Mouse (Mus musculus): ENCODE measurements at regions not wholly inside any gene's neighbourhood (a gene's known extent, or its start where the extent isn't known, plus 50 kb on each side); places are given as distances from the start of the nearest gene placed in this dataset.

GRCm38 (mm10) chr4:131354908-131355307 is 410.7 kb downstream of the Matn1 start:
- no peak for TF ChIP-seq E2F4 (IDR thresholded peaks at IDR 0.05; ENCODE audit: insufficient replicate concordance, low read depth, low read length)
- no peak for TF ChIP-seq CTCF (conservative IDR thresholded peaks at IDR 0.05 in 1 of 2, IDR thresholded peaks at IDR 0.05 in 1 of 2; ENCODE audit: low read depth in 2 of 2, low read length in 2 of 2)
- no peak for TF ChIP-seq MAFK (IDR thresholded peaks at IDR 0.05; ENCODE audit: insufficient replicate concordance, low read length)
- no peak for TF ChIP-seq CHD2 (IDR thresholded peaks at IDR 0.05; ENCODE audit: low read length)
- no peak for TF ChIP-seq POLR2A (IDR thresholded peaks at IDR 0.05; ENCODE audit: low read depth, low read length)
- no peak for TF ChIP-seq RCOR1 (conservative IDR thresholded peaks at IDR 0.05; ENCODE audit: low read depth, low read length)
- TF ChIP-seq NELFE (IDR thresholded peaks at IDR 0.05; ENCODE audit: low read depth, low read length), result no peak
- no peak for TF ChIP-seq GABPA (IDR thresholded peaks at IDR 0.05; ENCODE audit: insufficient replicate concordance, low read depth, low read length)
- no peak for TF ChIP-seq MAZ (IDR thresholded peaks at IDR 0.05; ENCODE audit: low read depth, low read length)
- no peak for TF ChIP-seq TBP (conservative IDR thresholded peaks at IDR 0.05; ENCODE audit: low read depth, low read length)
- TF ChIP-seq TCF12 (IDR thresholded peaks at IDR 0.05; ENCODE audit: low read depth, low read length), result no peak
- TF ChIP-seq USF1 (IDR thresholded peaks at IDR 0.05; ENCODE audit: low read depth, low read length), result peak; percentile 81

Measured in CH12.LX (cell line).